Mouse (Mus musculus): ENCODE results near the gene Gm5129.
A peak's percentile ranks its signal among the peaks of the same experiment; 100 is the strongest.

Gm5129 gene

DNA sequence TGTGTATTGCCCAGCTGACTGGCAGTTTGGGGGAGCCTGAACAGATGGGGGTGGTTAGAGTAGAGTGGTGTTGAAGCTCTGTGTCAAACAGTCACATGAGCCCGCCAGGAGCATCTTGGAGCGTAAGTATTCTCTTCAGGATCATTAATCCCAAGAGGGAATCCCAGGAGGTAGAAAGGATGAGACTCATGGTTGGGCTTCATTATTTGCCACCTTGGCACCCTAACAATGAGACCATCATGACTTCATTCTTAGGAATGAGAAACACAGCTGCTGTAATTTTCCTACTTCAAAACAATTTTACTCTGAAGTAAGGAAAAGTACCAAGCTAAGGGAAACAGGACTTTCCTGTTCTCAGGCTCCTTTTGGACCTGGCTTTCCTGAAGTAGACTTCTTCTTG is 10.4 kb downstream of the Gm5129 start:
- no peak for DNase-seq (ENCODE audit: low spot score in 2 of 2)

DNA sequence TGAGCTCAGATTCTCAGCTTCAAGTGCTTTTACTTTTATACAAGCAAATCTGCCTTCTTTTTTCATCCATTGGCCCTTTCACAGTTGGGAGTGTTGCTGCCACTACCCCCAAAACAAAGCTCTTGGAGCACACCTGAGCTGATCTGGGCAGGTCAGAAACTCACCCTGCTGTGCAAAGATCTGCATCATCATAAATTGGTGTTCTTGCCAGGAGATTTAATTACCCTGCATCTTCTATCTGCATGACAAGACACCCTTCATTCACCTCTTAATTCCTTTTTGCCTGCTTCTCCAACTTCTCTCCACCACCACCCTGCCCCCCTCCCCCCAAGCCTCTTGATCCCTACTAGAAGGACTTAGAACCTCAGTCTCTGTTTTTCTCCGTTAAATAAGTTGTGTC is 14.6 kb downstream of the Gm5129 start:
- no peak for DNase-seq (ENCODE audit: low spot score in 2 of 2)

DNA sequence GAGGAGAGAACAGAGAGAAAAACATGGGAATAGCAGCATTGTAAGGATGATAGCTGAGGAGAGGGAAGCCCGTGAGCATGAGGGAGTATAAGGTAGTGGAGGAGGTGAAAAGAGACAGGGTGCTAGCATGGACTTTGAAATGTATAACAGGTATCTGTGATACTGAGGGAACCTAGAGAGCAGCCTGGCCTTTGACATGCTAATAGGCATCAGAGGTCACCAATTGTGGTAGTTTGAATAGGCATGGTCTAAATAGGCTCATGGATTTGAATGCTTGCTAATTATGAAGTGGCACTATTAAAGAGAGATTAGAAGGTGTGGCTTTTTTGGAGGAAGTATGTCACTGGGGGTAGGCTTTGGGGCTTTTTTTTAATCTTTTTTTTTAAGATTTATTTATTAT is 22.8 kb downstream of the Gm5129 start:
- DNase-seq (ENCODE audit: low spot score in 2 of 2): no peak

DNA sequence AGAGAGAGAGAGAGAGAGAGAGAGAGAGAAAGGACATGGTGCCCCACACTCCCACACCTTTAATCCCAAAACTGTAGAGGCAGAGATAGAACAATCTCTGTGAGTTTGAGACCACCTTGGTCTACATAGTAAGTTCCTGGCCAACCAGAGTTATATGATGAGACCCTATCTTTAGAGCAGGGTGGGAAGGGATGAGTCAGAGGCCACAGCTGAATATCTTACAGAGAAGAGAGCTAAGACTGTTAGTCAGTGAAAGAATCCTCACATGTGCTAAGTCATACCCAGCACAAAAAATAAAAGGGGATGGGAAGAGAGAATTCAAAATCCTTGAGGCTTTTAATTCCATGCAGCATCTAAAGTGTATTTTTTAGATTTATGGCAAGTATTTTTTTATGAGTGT is 24.1 kb downstream of the Gm5129 start:
- DNase-seq (ENCODE audit: low spot score in 2 of 2): no peak

DNA sequence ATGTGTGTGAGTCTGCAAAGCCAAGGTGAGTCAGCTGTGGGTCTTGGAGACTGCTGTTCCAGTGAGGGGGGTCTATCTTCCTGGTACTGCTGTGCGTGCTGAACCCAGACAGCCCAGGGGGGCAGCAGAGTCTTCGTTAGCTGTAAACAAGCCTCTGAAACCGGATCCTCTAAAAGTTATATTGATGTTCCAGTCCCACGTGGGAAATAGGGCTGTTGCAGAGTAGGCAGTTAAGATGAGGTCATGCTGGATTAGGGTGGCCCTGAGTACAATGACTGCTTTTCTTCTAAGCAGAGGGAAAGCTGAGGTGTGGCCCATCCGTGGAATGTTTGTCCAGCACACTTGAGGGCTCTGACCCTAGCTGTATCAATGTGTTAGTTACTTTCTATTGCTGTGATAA is 27.5 kb downstream of the Gm5129 start:
- DNase-seq (ENCODE audit: low spot score in 2 of 2): no peak

DNA sequence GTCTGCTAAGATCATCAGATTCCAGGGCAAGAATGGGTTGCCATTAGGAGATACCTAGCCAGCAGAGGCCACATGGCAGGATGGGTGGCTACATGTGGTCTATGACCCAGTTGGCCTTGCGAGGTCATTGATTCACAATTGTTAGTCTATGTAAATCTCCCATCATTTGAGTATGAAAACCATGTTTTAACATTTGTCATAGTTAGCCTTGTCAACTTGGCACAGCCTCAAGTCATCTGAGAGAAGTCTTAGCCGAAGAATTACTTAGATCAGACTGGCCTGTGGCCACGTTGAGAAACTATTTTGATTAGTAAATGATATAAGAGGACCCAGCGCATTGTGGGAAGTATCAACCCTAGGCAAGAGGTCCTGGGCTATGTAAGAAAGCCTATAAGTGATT is 28.5 kb downstream of the Gm5129 start:
- DNase-seq (ENCODE audit: low spot score in 2 of 2): no peak

DNA sequence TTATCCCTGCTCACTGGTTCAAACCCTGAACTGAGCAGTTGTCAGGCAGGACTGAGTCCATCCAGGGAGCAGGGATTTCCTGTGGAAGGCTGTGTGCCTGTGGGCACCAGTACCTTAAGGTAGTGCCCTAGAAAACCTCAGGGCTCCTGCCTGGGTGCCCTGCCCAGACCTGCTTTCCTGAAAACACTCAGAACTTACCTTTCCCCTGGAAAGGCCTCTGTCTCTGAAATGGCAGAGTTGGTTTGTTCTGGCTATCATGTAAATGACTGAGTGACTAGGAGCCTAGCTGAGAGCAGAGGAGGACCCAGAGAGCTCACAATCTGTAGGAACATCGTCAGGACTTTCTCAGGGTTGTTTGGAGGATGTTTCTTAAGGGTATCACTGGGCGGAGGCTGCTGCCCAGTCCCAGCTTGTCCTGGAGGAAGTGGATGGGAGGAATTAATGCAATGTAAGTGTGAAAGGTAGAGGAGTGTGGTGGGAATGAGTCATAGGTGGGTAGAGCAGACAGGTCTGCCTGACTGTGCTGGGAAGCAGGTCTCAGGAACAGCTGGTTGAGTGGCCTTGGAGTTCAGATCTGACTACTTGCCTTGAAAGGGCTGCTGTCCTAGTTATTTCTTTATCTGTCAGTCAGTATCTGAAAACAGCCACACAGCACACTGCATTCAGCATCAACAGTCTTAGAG is 36.1 kb downstream of the Gm5129 start:
- DNase-seq (ENCODE audit: low spot score in 2 of 2): no peak

DNA sequence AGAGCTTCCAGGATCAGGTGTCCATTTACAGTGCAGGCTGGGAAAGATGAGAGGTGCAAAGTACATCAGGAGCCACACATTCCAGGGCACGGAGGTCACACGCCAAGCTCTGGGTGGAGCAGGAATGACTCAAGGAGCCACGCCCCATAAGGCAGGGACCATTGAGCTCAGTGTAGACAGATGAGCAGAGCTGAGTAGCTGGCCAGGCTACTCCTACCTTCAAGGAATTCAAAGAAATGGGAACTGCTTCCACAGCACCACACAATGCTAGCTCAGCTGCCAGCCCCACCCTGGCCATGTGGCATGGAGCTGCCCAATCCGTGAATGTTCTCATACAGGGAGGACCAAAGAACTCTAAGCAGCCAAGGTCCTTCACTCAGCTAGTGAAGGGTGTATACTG is 37.2 kb downstream of the Gm5129 start:
- no peak for DNase-seq (ENCODE audit: low spot score in 2 of 2)

DNA sequence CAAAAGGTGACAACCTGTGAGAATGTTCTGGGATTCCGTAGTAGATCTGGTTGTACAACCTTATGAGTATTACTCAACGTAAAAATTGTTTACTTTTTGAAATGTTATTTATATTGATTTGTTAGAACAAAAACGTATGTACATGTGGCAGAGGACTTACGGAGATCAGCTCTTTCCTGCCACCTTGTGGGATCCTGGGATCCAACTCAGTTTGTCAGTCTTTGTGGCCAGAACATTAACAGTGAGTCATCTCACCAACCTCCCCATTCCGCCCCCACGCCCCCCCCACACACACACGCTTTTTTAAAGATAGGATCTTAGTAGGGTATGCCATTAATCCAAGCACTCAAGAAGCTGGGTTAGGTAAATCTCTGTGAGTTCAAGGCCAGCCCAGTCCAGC is 47.4 kb downstream of the Gm5129 start:
- DNase-seq (ENCODE audit: low spot score in 2 of 2): no peak

DNA sequence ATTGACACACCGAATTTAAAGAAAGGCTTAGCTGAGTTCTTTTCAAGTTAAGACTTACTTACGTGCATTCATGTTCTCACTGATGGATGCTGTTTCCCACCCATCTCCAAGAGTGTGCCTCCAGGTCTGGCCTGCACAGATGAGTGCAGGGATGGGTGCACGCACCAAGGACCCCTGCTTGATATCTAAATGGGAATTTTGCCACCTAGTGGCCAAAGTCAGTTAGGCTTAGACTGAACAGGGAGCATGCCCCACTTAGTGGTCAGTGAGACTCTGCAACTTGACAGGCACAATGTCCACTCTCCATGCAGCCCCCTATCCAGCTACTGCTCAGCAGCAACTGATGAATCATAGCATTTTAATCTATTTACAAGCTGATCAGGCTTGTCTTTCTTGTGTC is 48.1 kb downstream of the Gm5129 start:
- peak; percentile 21 to 38 for DNase-seq (ENCODE audit: low spot score in 2 of 2)
